ENCODE assay signal across 8 mouse cellular contexts in the genomic region with DNA sequence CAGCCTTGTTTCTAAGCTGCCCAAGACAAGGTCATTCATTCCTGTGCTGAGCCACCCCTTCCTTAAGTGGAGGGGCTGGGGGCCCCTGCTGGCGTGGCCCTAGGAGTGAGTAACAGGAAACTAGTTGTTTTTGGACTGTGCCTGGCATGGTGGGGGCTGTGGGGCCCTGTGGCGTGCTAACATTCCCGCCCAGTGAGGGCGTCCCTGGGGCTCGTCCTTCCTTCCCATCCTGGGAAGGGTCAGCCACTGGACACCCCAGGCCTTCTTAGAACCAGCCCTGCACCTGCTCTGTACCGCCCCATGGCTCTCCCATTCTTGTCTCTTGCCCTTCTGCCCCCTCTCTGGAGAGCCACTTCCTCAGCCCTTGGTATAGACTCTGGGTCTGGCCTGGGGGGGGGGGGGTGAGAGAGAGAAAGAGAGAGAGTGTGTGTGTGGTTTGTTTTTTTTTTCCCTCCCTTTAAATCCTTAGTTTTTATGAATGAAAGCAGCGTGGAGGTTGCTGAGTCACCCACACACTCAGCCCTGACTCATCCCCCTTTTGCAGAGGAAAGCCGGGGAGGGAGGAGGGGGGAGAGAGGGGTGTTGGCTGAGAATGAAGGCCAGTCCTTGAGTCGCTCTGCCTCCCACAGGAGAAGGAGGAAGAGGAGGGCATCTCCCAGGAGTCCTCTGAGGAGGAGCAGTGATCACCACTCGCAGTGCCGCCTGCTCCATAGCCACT. TPM values are rescaled to one million over a fixed set of nuclear protein-coding genes. Genes with fewer than 3 reads are reported as not detected.
DNase-seq lines count a peak whose midpoint lies in the region; ATAC-seq lines count a peak whose summit lies in the region.

No protein-coding gene starts in this region.

- DNase-seq in frontal cortex, postnatal 36 days (ENCODE audit: low spot score in 2 of 2), result peak; percentile 70 to 76
- no peak for DNase-seq in frontal cortex, postnatal 10 days (ENCODE audit: low spot score in 2 of 2)
- DNase-seq in retina, postnatal 1 day, result peak; percentile 42
- DNase-seq in retina, embryonic 14.5 days (ENCODE audit: low spot score), result no peak
- peak; percentile 66 to 68 for DNase-seq in right cerebral cortex, postnatal 36 days (ENCODE audit: low spot score in 2 of 2)
- no peak for DNase-seq in gastrocnemius, adult 8-10 months (ENCODE audit: low spot score in 2 of 2)

- H3K4me1 ChIP-seq in hindbrain, embryonic 16.5 days (ENCODE audit: control insufficient read depth, insufficient read depth, low read depth, low read length), result peaks cover 37% of the 10 kb centered on the region

- H3K4me3 ChIP-seq in hindbrain, embryonic 16.5 days (ENCODE audit: low read length), result no peak overlapping the region

- 53% methylated on average over 9 of the region's 11 CpGs for whole genome bisulfite sequencing in hindbrain, embryonic 16.5 days

- H3K36me3 ChIP-seq in hindbrain, embryonic 16.5 days (ENCODE audit: control insufficient read depth, insufficient read depth, low read length), result 0 out of 2 replicates have a peak, but pooled peaks cover 3% of the 10 kb centered on the region

- H3K27me3 ChIP-seq in hindbrain, embryonic 16.5 days (replicated peaks; ENCODE audit: control insufficient read depth, insufficient read depth, low read length), result no peaks in the 10 kb centered on the region

- H3K9ac ChIP-seq in hindbrain, embryonic 16.5 days (ENCODE audit: low read depth, low read length), result no peak overlapping the region

- no peak overlapping the region for H3K27ac ChIP-seq in hindbrain, embryonic 16.5 days (ENCODE audit: low read depth, low read length)

- H3K4me2 ChIP-seq in hindbrain, embryonic 16.5 days (ENCODE audit: low read length), result no peak overlapping the region

- H3K9me3 ChIP-seq in hindbrain, embryonic 16.5 days (ENCODE audit: control insufficient read depth, low read length), result no peaks in the 10 kb centered on the region

- ATAC-seq in common myeloid progenitor, adult 5-6 weeks (replicated peaks; ENCODE audit: low read depth, poor library complexity, severe bottlenecking), result 0 out of 2 replicates have a peak, but pooled peaks have one; percentile 4
- ATAC-seq in hindbrain, embryonic 16.5 days, result no peak

RNA-seq across cellular contexts. Expression of gene AI413582, which starts 3.6 kb away (rescaled TPM):
- total RNA-seq in common myeloid progenitor, adult 5-6 weeks (2017), result 19.0 and 22.6 TPM in 2 replicates
- 1 to 10 TPM; 1.7 to 3.9 (median 2.8) TPM for total RNA-seq in gastrocnemius, adult 8-10 months (2022)
- 77.2 and 83.3 TPM in 2 replicates for polyA plus RNA-seq in hindbrain, embryonic 16.5 days (2015; fragmentation: Nextera tagmentation; extraction: Ambion mirVana)

RNA-seq across cellular contexts. Expression of gene Hmga1, which starts 5.7 kb away (rescaled TPM):
- 141 and 203 TPM in 2 replicates for total RNA-seq in common myeloid progenitor, adult 5-6 weeks (2017)
- total RNA-seq in gastrocnemius, adult 8-10 months (2022), result 10 to 100 TPM; 27.6 to 34.9 (median 31.9) TPM
- polyA plus RNA-seq in hindbrain, embryonic 16.5 days (2015; fragmentation: Nextera tagmentation; extraction: Ambion mirVana), result 144 and 155 TPM in 2 replicates

RNA-seq across cellular contexts. Expression of gene Grm4, which starts 40.8 kb away (rescaled TPM):
- total RNA-seq in common myeloid progenitor, adult 5-6 weeks (2017), result 0.05 TPM in 1 of 2 replicates, not detected in the other
- total RNA-seq in gastrocnemius, adult 8-10 months (2022), result under 1 TPM in 1 of 4 experiments, not detected in 3; 0.11 TPM
- 9.3 and 10.0 TPM in 2 replicates for polyA plus RNA-seq in hindbrain, embryonic 16.5 days (2015; fragmentation: Nextera tagmentation; extraction: Ambion mirVana)

Comparison
In these comparisons a context has a peak if more than half of its experiments do, and no peak if none do; other contexts are left out.
1. DNase-seq: peak in frontal cortex, postnatal 36 days (2 of 2), retina, postnatal 1 day (single experiment) and right cerebral cortex, postnatal 36 days (2 of 2); none in frontal cortex, postnatal 10 days (0 of 2), retina, embryonic 14.5 days (single experiment) and gastrocnemius, adult 8-10 months (0 of 2).